Mouse (Mus musculus) MEL (cell line): ENCODE results near the gene Dcp1b. TPM values are rescaled to one million over a fixed set of nuclear protein-coding genes. Genes with fewer than 3 reads are reported as not detected.

Source experiments
- DNase-seq: peaks from one replicate; pipeline ENCODE4 v3.0.0; 2011; ENCODE audit warnings: low read depth, low spot score
- H3K27ac ChIP-seq: 2 replicates; pipeline ENCODE4 v1.5.1; 2012; ENCODE audit warnings: low read depth, mild to moderate bottlenecking, control low read depth, low read length, moderate library complexity; ENCODE audit not compliant: control insufficient read depth
- H3K27me3 ChIP-seq, 2 experiments: fragments of 150-350 bp in 1 of 2; sonication (generic) in 1 of 2; 2 replicates each; pipeline ENCODE4 v1.6.1; 2012; ENCODE audit warnings: low read length in 2 of 2, mild to moderate bottlenecking in 2 of 2, improper control_type of control experiment in 1 of 2, moderate library complexity in 1 of 2; ENCODE audit not compliant: insufficient read depth in 2 of 2, control insufficient read depth in 1 of 2
- H3K36me3 ChIP-seq, 2 experiments: 2 replicates each; pipeline ENCODE4 v1.6.1; 2012 to 2014; ENCODE audit warnings: low read length in 2 of 2, improper control_type of control experiment in 1 of 2, inconsistent platforms in 1 of 2, mild to moderate bottlenecking in 1 of 2; ENCODE audit not compliant: insufficient read depth in 2 of 2, control insufficient read depth in 1 of 2
- H3K4me1 ChIP-seq, 2 experiments: fragments of 150-350 bp in 1 of 2; sonication (generic) in 1 of 2; 2 replicates each; pipeline ENCODE4 v1.6.1; 2012; ENCODE audit warnings: low read length in 2 of 2, improper control_type of control experiment in 1 of 2, mild to moderate bottlenecking in 1 of 2; ENCODE audit not compliant: insufficient read depth in 2 of 2, control insufficient read depth in 1 of 2
- H3K4me3 ChIP-seq, 2 experiments: fragments of 150-350 bp in 1 of 2; sonication (generic) in 1 of 2; 2 replicates each; pipeline ENCODE4 v1.5.1; 2012; ENCODE audit warnings: low read depth in 2 of 2, low read length in 2 of 2, mild to moderate bottlenecking in 2 of 2, moderate library complexity in 2 of 2, control low read depth in 1 of 2, improper control_type of control experiment in 1 of 2; ENCODE audit not compliant: control insufficient read depth in 1 of 2, insufficient read depth in 1 of 2
- H3K79me2 ChIP-seq: 2 replicates; pipeline ENCODE4 v1.6.1; 2012; ENCODE audit warnings: mild to moderate bottlenecking, low read length, moderate library complexity; ENCODE audit not compliant: control insufficient read depth, poor library complexity, insufficient read depth
- H3K9ac ChIP-seq: 2 replicates; pipeline ENCODE4 v1.6.1; 2012; ENCODE audit warnings: low read depth, mild to moderate bottlenecking, control low read depth, low read length, moderate library complexity; ENCODE audit not compliant: control insufficient read depth, poor library complexity, severe bottlenecking
- H3K9me3 ChIP-seq: fragments of 150-350 bp; sonication (generic); replicated peaks from 2 replicates; pipeline ENCODE4 v1.6.1; 2012; ENCODE audit warnings: mild to moderate bottlenecking, low read length, improper control_type of control experiment, moderate library complexity; ENCODE audit not compliant: insufficient read depth
- CHD2 ChIP-seq: IDR thresholded peaks from 2 replicates; pipeline ENCODE4 v1.6.1; 2011; ENCODE audit warnings: low read length, improper control_type of control experiment
- CTCF ChIP-seq, 3 experiments: IDR thresholded peaks in 2 of 3; conservative IDR thresholded peaks in 1 of 3; 2 replicates each; pipeline ENCODE4 v1.5.1; 2011 to 2012; ENCODE audit warnings: low read length in 3 of 3, low read depth in 2 of 3, mild to moderate bottlenecking in 2 of 3, improper control_type of control experiment in 1 of 3, inconsistent platforms in 1 of 3, mixed read lengths in 1 of 3, moderate library complexity in 1 of 3; ENCODE audit not compliant: control insufficient read depth in 1 of 3, insufficient read depth in 1 of 3, poor library complexity in 1 of 3, severe bottlenecking in 1 of 3
- E2F4 ChIP-seq: IDR thresholded peaks from 2 replicates; pipeline ENCODE4 v1.6.1; 2011; ENCODE audit warnings: low read depth, low read length, improper control_type of control experiment, borderline replicate concordance
- ELF1 ChIP-seq: IDR thresholded peaks from 2 replicates; pipeline ENCODE4 v1.6.1; 2014; ENCODE audit warnings: low read depth, mild to moderate bottlenecking, inconsistent platforms, low read length, improper control_type of control experiment, moderate library complexity
- EP300 ChIP-seq, 2 experiments: IDR thresholded peaks; 2 replicates each; pipeline ENCODE4 v1.6.1; 2011; ENCODE audit warnings: improper control_type of control experiment in 2 of 2, low read length in 2 of 2, low read depth in 1 of 2, mild to moderate bottlenecking in 1 of 2
- GABPA ChIP-seq: IDR thresholded peaks from 2 replicates; pipeline ENCODE4 v1.6.1; 2012; ENCODE audit warnings: low read depth, mild to moderate bottlenecking, inconsistent platforms, low read length, improper control_type of control experiment, moderate library complexity
- HCFC1 ChIP-seq: IDR thresholded peaks from 2 replicates; pipeline ENCODE4 v1.6.1; 2012; ENCODE audit warnings: low read depth, mild to moderate bottlenecking, inconsistent platforms, low read length, improper control_type of control experiment, moderate library complexity
- JUND ChIP-seq: IDR thresholded peaks from 2 replicates; pipeline ENCODE4 v1.6.1; 2011; ENCODE audit warnings: low read depth, mild to moderate bottlenecking, improper control_type of control experiment, low read length
- KAT2A ChIP-seq: conservative IDR thresholded peaks from 2 replicates; pipeline ENCODE4 v1.6.1; 2012; ENCODE audit warnings: low read depth, low read length, improper control_type of control experiment, inconsistent platforms
- MAFK ChIP-seq: IDR thresholded peaks from 2 replicates; pipeline ENCODE4 v1.6.1; 2011; ENCODE audit warnings: low read depth, mild to moderate bottlenecking, low read length, improper control_type of control experiment, borderline replicate concordance
- MAX ChIP-seq: IDR thresholded peaks from 2 replicates; pipeline ENCODE4 v1.6.1; 2011; ENCODE audit warnings: low read length, improper control_type of control experiment
- MAZ ChIP-seq: IDR thresholded peaks from 2 replicates; pipeline ENCODE4 v1.6.1; 2012; ENCODE audit warnings: low read depth, mild to moderate bottlenecking, inconsistent platforms, low read length, improper control_type of control experiment
- MEF2A ChIP-seq: IDR thresholded peaks from 2 replicates; pipeline ENCODE4 v1.6.1; 2014; ENCODE audit warnings: low read depth, mild to moderate bottlenecking, inconsistent platforms, low read length, improper control_type of control experiment; ENCODE audit not compliant: poor library complexity, insufficient replicate concordance, severe bottlenecking; ENCODE audit errors: extremely low read depth
- MXI1 ChIP-seq: IDR thresholded peaks from 2 replicates; pipeline ENCODE4 v1.6.1; 2011; ENCODE audit warnings: mild to moderate bottlenecking, low read depth, low read length, improper control_type of control experiment
- NELFE ChIP-seq: IDR thresholded peaks from 2 replicates; pipeline ENCODE4 v1.6.1; 2011; ENCODE audit warnings: low read depth, low read length, improper control_type of control experiment
- NRF1 ChIP-seq: IDR thresholded peaks from 2 replicates; pipeline ENCODE4 v1.6.1; 2014; ENCODE audit warnings: low read depth, mild to moderate bottlenecking, inconsistent platforms, low read length, improper control_type of control experiment, moderate library complexity; ENCODE audit not compliant: poor library complexity, insufficient read depth, severe bottlenecking
- POLR2AphosphoS5 ChIP-seq: IDR thresholded peaks from 2 replicates; pipeline ENCODE4 v1.6.1; 2012; ENCODE audit warnings: low read depth, borderline replicate concordance, mild to moderate bottlenecking, inconsistent platforms, low read length, moderate library complexity, mixed read lengths
- RAD21 ChIP-seq: IDR thresholded peaks from 2 replicates; pipeline ENCODE4 v1.6.1; 2011; ENCODE audit warnings: mild to moderate bottlenecking, low read depth, low read length, improper control_type of control experiment
- RCOR1 ChIP-seq: IDR thresholded peaks from 2 replicates; pipeline ENCODE4 v1.6.1; 2012; ENCODE audit warnings: low read depth, mild to moderate bottlenecking, inconsistent platforms, low read length, improper control_type of control experiment
- SMC3 ChIP-seq: IDR thresholded peaks from 2 replicates; pipeline ENCODE4 v1.6.1; 2011; ENCODE audit warnings: low read depth, low read length, improper control_type of control experiment
- TAL1 ChIP-seq: IDR thresholded peaks from 2 replicates; pipeline ENCODE4 v1.6.1; 2012; ENCODE audit warnings: mild to moderate bottlenecking, inconsistent platforms, low read length, moderate library complexity, mixed read lengths
- TBP ChIP-seq: IDR thresholded peaks from 2 replicates; pipeline ENCODE4 v1.8.0; 2011; ENCODE audit warnings: low read depth, low read length, improper control_type of control experiment
- UBTF ChIP-seq: IDR thresholded peaks from 2 replicates; pipeline ENCODE4 v1.6.1; 2012; ENCODE audit warnings: low read depth, mild to moderate bottlenecking, inconsistent platforms, low read length, improper control_type of control experiment, moderate library complexity, borderline replicate concordance; ENCODE audit not compliant: insufficient read depth
- USF1 ChIP-seq: IDR thresholded peaks from 2 replicates; pipeline ENCODE4 v1.6.1; 2014; ENCODE audit warnings: low read depth, mild to moderate bottlenecking, inconsistent platforms, low read length, improper control_type of control experiment, moderate library complexity
- USF2 ChIP-seq, 2 experiments: IDR thresholded peaks; 2 replicates each; pipeline ENCODE4 v1.6.1; 2011 to 2012; ENCODE audit warnings: improper control_type of control experiment in 2 of 2, low read length in 2 of 2, borderline replicate concordance in 1 of 2, inconsistent platforms in 1 of 2, low read depth in 1 of 2, mild to moderate bottlenecking in 1 of 2; ENCODE audit not compliant: insufficient read depth in 1 of 2
- ZC3H11A ChIP-seq: IDR thresholded peaks from 2 replicates; pipeline ENCODE4 v1.6.1; 2012; ENCODE audit warnings: low read depth, mild to moderate bottlenecking, inconsistent platforms, low read length, improper control_type of control experiment
- ZNF384 ChIP-seq: IDR thresholded peaks from 2 replicates; pipeline ENCODE4 v1.6.1; 2012; ENCODE audit warnings: low read depth, mild to moderate bottlenecking, inconsistent platforms, low read length, improper control_type of control experiment
- polyA plus RNA-seq, 2 experiments: library from polyadenylated mRNA; stranded (reverse) in 1 of 2; unstranded in 1 of 2; fragments of >175 nt in 1 of 2; fragments of >200 nt in 1 of 2; gene quantifications; 2 replicates each; pipeline versions ENCODE4 v1.2.1 to v1.2.4; 2012; ENCODE audit warnings: low replicate concordance in 2 of 2, low read depth in 1 of 2; ENCODE audit not compliant: insufficient read length in 2 of 2, insufficient read depth in 1 of 2, missing spikeins in 1 of 2
- total RNA-seq: library from RNA; depleted of rRNA; stranded (reverse); fragments of 300-350 nt; gene quantifications from 2 replicates; pipeline ENCODE4 v1.2.3, GENCODE M21; 2012

Gene Dcp1b
- total and polyA plus RNA-seq, 3 experiments: 7.9 to 15.7 TPM; not detected in 1

GRCm38 (mm10) chr6:119139561-119139960 lies 35.5 kb upstream of the Dcp1b start:
- H3K4me1 ChIP-seq: no peaks in the 10 kb centered on the region
- H3K27ac ChIP-seq: no peak overlapping the region
- H3K36me3 ChIP-seq: no peaks in the 10 kb centered on the region
- peaks cover 3 to 6% of the 10 kb centered on the region in 2 experiments; a peak in 3 of 4 replicates for H3K27me3 ChIP-seq
- no peak for DNase-seq
- H3K9me3 ChIP-seq: no peaks in the 10 kb centered on the region
- no peak overlapping the region for H3K9ac ChIP-seq
- TF ChIP-seq EP300 (IDR thresholded peaks at IDR 0.05; ENCODE audit: low read depth in 1 of 2, low read length in 2 of 2) (no peak), MAX (no peak), E2F4 (no peak), TBP (no peak), MAFK (no peak), MXI1 (no peak), KAT2A (no peak), POLR2AphosphoS5 (no peak), TAL1 (no peak), RAD21 (no peak), UBTF (no peak), ELF1 (no peak), MAZ (no peak), ZC3H11A (no peak), SMC3 (no peak)
- H3K4me3 ChIP-seq: no peak overlapping the region
- no peaks in the 10 kb centered on the region for H3K79me2 ChIP-seq

GRCm38 (mm10) chr6:119145109-119145508 lies 29.9 kb upstream of the Dcp1b start:
- peaks cover 4 to 5% of the 10 kb centered on the region in 2 experiments; a peak in 3 of 4 replicates for H3K27me3 ChIP-seq
- no peak for DNase-seq
- no peaks in the 10 kb centered on the region for H3K79me2 ChIP-seq
- no peak for TF ChIP-seq RAD21
- TF ChIP-seq USF2 (IDR thresholded peaks at IDR 0.05; ENCODE audit: borderline replicate concordance in 1 of 2, insufficient read depth in 1 of 2, low read depth in 1 of 2, low read length in 2 of 2): no peak
- no peak for TF ChIP-seq TBP
- no peak for TF ChIP-seq CTCF (IDR thresholded peaks at IDR 0.05 in 2 of 3, conservative IDR thresholded peaks at IDR 0.05 in 1 of 3; ENCODE audit: control insufficient read depth in 1 of 3, insufficient read depth in 1 of 3, low read depth in 2 of 3, low read length in 3 of 3, poor library complexity in 1 of 3, severe bottlenecking in 1 of 3)
- TF ChIP-seq MXI1: no peak
- no peak for TF ChIP-seq MEF2A
- TF ChIP-seq USF1: no peak
- no peak for TF ChIP-seq ZNF384
- no peak for TF ChIP-seq CHD2
- TF ChIP-seq HCFC1: no peak
- no peak for TF ChIP-seq RCOR1
- no peak for TF ChIP-seq ZC3H11A
- TF ChIP-seq UBTF: no peak
- no peak for TF ChIP-seq MAFK
- no peak for TF ChIP-seq SMC3
- TF ChIP-seq JUND: no peak
- TF ChIP-seq GABPA: no peak
- no peak for TF ChIP-seq NRF1
- no peak for TF ChIP-seq NELFE
- no peak overlapping the region for H3K27ac ChIP-seq
- no peaks in the 10 kb centered on the region for H3K9me3 ChIP-seq
- no peak overlapping the region for H3K9ac ChIP-seq
- no peak overlapping the region for H3K4me3 ChIP-seq
- no peaks in the 10 kb centered on the region for H3K4me1 ChIP-seq
- H3K36me3 ChIP-seq: no peaks in the 10 kb centered on the region
